Mouse (Mus musculus): ENCODE results near the gene Pla2g4a. TPM values are rescaled to one million over a fixed set of nuclear protein-coding genes. Genes with fewer than 3 reads are reported as not detected.

The Pla2g4a gene
- total and polyA plus RNA-seq, 2 experiments from 2014 or later: 0.93 to 1.3 TPM

GRCm38 (mm10) chr1:149861543-149861942 lies 99.5 kb downstream of the Pla2g4a start:
- ATAC-seq (ENCODE audit: low FRiP score) (no peak), DNase-seq (ENCODE audit: low spot score) (no peak)
- H3K4me1 ChIP-seq (ENCODE audit: insufficient read depth, low read length): no peaks in the 10 kb centered on the region
- H3K9me3 ChIP-seq (ENCODE audit: low read length): no peaks in the 10 kb centered on the region
- H3K9ac ChIP-seq (replicated peaks; ENCODE audit: low read length, poor library complexity, severe bottlenecking): no peak overlapping the region
- no peaks in the 10 kb centered on the region for H3K36me3 ChIP-seq (ENCODE audit: insufficient read depth, low read length)
- H3K27ac ChIP-seq (ENCODE audit: low read depth, low read length): no peak overlapping the region
- WGBS: 83% methylated on average over 2 of the region's 2 CpGs
- TF ChIP-seq CTCF (IDR thresholded peaks at IDR 0.05): no peak
- no peaks in the 10 kb centered on the region for H3K27me3 ChIP-seq (ENCODE audit: insufficient read depth, low read length)
- no peak overlapping the region for H3K4me3 ChIP-seq (ENCODE audit: low read depth, low read length)
- no peak overlapping the region for H3K4me2 ChIP-seq (ENCODE audit: low read depth, low read length, poor library complexity, severe bottlenecking)

GRCm38 (mm10) chr1:149858734-149859133 lies 102.4 kb downstream of the Pla2g4a start:
- H3K4me1 ChIP-seq (ENCODE audit: insufficient read depth, low read length): no peaks in the 10 kb centered on the region
- no peak overlapping the region for H3K4me3 ChIP-seq (ENCODE audit: low read depth, low read length)
- TF ChIP-seq CTCF (IDR thresholded peaks at IDR 0.05): no peak
- 76% methylated on average over 5 of the region's 5 CpGs for WGBS
- no peak overlapping the region for H3K9ac ChIP-seq (replicated peaks; ENCODE audit: low read length, poor library complexity, severe bottlenecking)
- H3K36me3 ChIP-seq (ENCODE audit: insufficient read depth, low read length): no peaks in the 10 kb centered on the region
- H3K9me3 ChIP-seq (ENCODE audit: low read length): no peaks in the 10 kb centered on the region
- ATAC-seq (ENCODE audit: low FRiP score): no peak
- no peaks in the 10 kb centered on the region for H3K27me3 ChIP-seq (ENCODE audit: insufficient read depth, low read length)
- DNase-seq (ENCODE audit: low spot score): no peak
- H3K4me2 ChIP-seq (ENCODE audit: low read depth, low read length, poor library complexity, severe bottlenecking): no peak overlapping the region
- H3K27ac ChIP-seq (ENCODE audit: low read depth, low read length): no peak overlapping the region

GRCm38 (mm10) chr1:149856720-149857119 lies 104.4 kb downstream of the Pla2g4a start:
- no peaks in the 10 kb centered on the region for H3K36me3 ChIP-seq (ENCODE audit: insufficient read depth, low read length)
- H3K4me1 ChIP-seq (ENCODE audit: insufficient read depth, low read length): no peaks in the 10 kb centered on the region
- H3K4me2 ChIP-seq (ENCODE audit: low read depth, low read length, poor library complexity, severe bottlenecking): no peak overlapping the region
- no peak overlapping the region for H3K4me3 ChIP-seq (ENCODE audit: low read depth, low read length)
- TF ChIP-seq CTCF (IDR thresholded peaks at IDR 0.05): peak; percentile 58
- no peaks in the 10 kb centered on the region for H3K9me3 ChIP-seq (ENCODE audit: low read length)
- ATAC-seq (ENCODE audit: low FRiP score): no peak
- H3K9ac ChIP-seq (replicated peaks; ENCODE audit: low read length, poor library complexity, severe bottlenecking): no peak overlapping the region
- H3K27ac ChIP-seq (ENCODE audit: low read depth, low read length): no peak overlapping the region
- H3K27me3 ChIP-seq (ENCODE audit: insufficient read depth, low read length): no peaks in the 10 kb centered on the region
- DNase-seq (ENCODE audit: low spot score): peak; percentile 38
- 23% methylated on average over 9 of the region's 9 CpGs for WGBS

GRCm38 (mm10) chr1:149855581-149855980 lies 105.5 kb downstream of the Pla2g4a start:
- no peaks in the 10 kb centered on the region for H3K9me3 ChIP-seq (ENCODE audit: low read length)
- TF ChIP-seq CTCF (IDR thresholded peaks at IDR 0.05): no peak
- H3K9ac ChIP-seq (replicated peaks; ENCODE audit: low read length, poor library complexity, severe bottlenecking): no peak overlapping the region
- H3K27me3 ChIP-seq (ENCODE audit: insufficient read depth, low read length): no peaks in the 10 kb centered on the region
- H3K4me3 ChIP-seq (ENCODE audit: low read depth, low read length): no peak overlapping the region
- 82% methylated on average over 4 of the region's 4 CpGs for WGBS
- no peak overlapping the region for H3K27ac ChIP-seq (ENCODE audit: low read depth, low read length)
- DNase-seq (ENCODE audit: low spot score): no peak
- ATAC-seq (ENCODE audit: low FRiP score): no peak
- no peaks in the 10 kb centered on the region for H3K4me1 ChIP-seq (ENCODE audit: insufficient read depth, low read length)
- H3K4me2 ChIP-seq (ENCODE audit: low read depth, low read length, poor library complexity, severe bottlenecking): no peak overlapping the region
- no peaks in the 10 kb centered on the region for H3K36me3 ChIP-seq (ENCODE audit: insufficient read depth, low read length)

GRCm38 (mm10) chr1:149854867-149855266 lies 106.2 kb downstream of the Pla2g4a start:
- DNase-seq (ENCODE audit: low spot score): no peak
- TF ChIP-seq CTCF (IDR thresholded peaks at IDR 0.05): no peak
- H3K4me3 ChIP-seq (ENCODE audit: low read depth, low read length): no peak overlapping the region
- no peak overlapping the region for H3K27ac ChIP-seq (ENCODE audit: low read depth, low read length)
- no peak overlapping the region for H3K9ac ChIP-seq (replicated peaks; ENCODE audit: low read length, poor library complexity, severe bottlenecking)
- H3K4me2 ChIP-seq (ENCODE audit: low read depth, low read length, poor library complexity, severe bottlenecking): no peak overlapping the region
- H3K4me1 ChIP-seq (ENCODE audit: insufficient read depth, low read length): no peaks in the 10 kb centered on the region
- H3K36me3 ChIP-seq (ENCODE audit: insufficient read depth, low read length): no peaks in the 10 kb centered on the region
- 79% methylated on average over 7 of the region's 7 CpGs for WGBS
- no peaks in the 10 kb centered on the region for H3K27me3 ChIP-seq (ENCODE audit: insufficient read depth, low read length)
- no peak for ATAC-seq (ENCODE audit: low FRiP score)
- no peaks in the 10 kb centered on the region for H3K9me3 ChIP-seq (ENCODE audit: low read length)

GRCm38 (mm10) chr1:149846655-149847054 lies 114.4 kb downstream of the Pla2g4a start:
- Histone ChIP-seq H3K9me3 (ENCODE audit: low read length) (no peaks in the 10 kb centered on the region), H3K27me3 (ENCODE audit: insufficient read depth, low read length) (no peaks in the 10 kb centered on the region), H3K4me1 (ENCODE audit: insufficient read depth, low read length) (no peaks in the 10 kb centered on the region), H3K27ac (ENCODE audit: low read depth, low read length) (no peak overlapping the region), H3K36me3 (ENCODE audit: insufficient read depth, low read length) (no peaks in the 10 kb centered on the region), H3K4me2 (ENCODE audit: low read depth, low read length, poor library complexity, severe bottlenecking) (no peak overlapping the region), H3K4me3 (ENCODE audit: low read depth, low read length) (no peak overlapping the region), H3K9ac (replicated peaks; ENCODE audit: low read length, poor library complexity, severe bottlenecking) (no peak overlapping the region)
- TF ChIP-seq CTCF (IDR thresholded peaks at IDR 0.05): no peak
- 76% methylated on average over 6 of the region's 6 CpGs for WGBS
- DNase-seq (ENCODE audit: low spot score): no peak
- ATAC-seq (ENCODE audit: low FRiP score): no peak

Measured in midbrain, postnatal 0 days (tissue).